Mouse (Mus musculus) bone marrow, adult 2 months (tissue): ENCODE measurements around the gene D930048N14Rik.

Experiments used
- CTCF ChIP-seq: fragments of 200-500 bp; IDR thresholded peaks from 2 replicates; pipeline ENCODE4 v1.5.1; 2011; ENCODE audit warnings: low read length, control low read depth; ENCODE audit not compliant: control insufficient read depth, insufficient read depth
- POLR2A ChIP-seq: fragments of 200-500 bp; IDR thresholded peaks from 2 replicates; pipeline ENCODE4 v1.6.1; 2011; ENCODE audit warnings: low read depth, mild to moderate bottlenecking, control low read depth, low read length, borderline replicate concordance; ENCODE audit not compliant: control insufficient read depth

DNA sequence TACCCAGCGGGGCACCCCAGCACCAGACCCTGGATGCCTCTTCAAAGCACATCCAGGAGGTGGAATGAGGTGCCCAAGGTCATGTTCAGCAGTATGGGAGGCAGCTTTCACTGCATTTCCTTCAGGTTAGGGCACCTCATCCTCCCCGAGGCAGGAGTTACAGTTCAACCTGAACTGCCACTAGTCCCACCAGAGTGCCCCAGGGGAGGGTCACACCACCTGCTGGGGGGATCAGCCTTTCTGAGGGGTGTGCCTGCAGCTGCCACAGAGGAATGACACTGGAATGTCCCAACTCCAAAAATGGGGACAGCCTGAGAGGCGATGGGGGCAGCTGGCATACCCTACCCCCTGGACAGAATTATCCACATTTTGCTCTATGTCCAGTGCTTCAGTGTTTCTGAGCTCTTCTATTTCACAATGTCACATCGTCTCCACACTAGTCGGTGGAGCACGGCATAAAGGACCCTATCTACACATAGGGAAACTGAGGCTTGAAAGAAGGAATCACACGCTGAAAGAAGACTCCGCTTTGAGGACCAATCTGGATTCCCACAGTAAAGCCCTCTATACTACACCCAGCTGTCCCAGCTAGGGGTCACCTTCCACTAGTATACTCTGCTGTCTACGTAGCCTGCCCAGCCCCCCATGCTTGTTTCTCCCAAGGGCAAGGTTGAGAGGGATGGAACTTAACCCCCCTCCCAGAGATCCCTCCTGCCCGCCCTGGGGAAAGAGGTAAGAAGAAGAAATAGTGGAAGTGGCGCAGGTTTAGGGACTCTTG, 1.5 kb upstream of the D930048N14Rik start:
- TF ChIP-seq POLR2A, result no peak
- no peak for TF ChIP-seq CTCF
